Mouse (Mus musculus) forebrain, embryonic 13.5 days (tissue): Measurements from ENCODE around the gene Pld1. TPM values are rescaled to one million over a fixed set of nuclear protein-coding genes. Genes with fewer than 3 reads are reported as not detected.
"Not testable (repeated sequence)": the region's sequence is repeated elsewhere in the genome, so short reads cannot be mapped to it uniquely, and the experiment has no call there.

ENCODE experiments used
- ATAC-seq: fragments of 200-750 bp; cut with Nextera tagmentation; 2 replicates; pipeline ENCODE4 v1.8.0; 2017
- H3K27ac ChIP-seq: fragments of 300-500 bp; sonication (generic); 2 replicates; pipeline ENCODE4 v1.5.1; 2015; ENCODE audit warnings: inconsistent platforms, mild to moderate bottlenecking, moderate library complexity
- H3K27me3 ChIP-seq: fragments of 300-500 bp; sonication (generic); 2 replicates; pipeline ENCODE4 v1.6.1; 2015; ENCODE audit warnings: mild to moderate bottlenecking, inconsistent platforms
- H3K36me3 ChIP-seq: fragments of 300-500 bp; sonication (generic); 2 replicates; pipeline ENCODE4 v1.6.1; 2015; ENCODE audit warnings: mild to moderate bottlenecking, inconsistent platforms; ENCODE audit not compliant: poor library complexity, severe bottlenecking
- H3K4me1 ChIP-seq: fragments of 300-500 bp; sonication (generic); 2 replicates; pipeline ENCODE4 v1.6.1; 2015; ENCODE audit warnings: inconsistent platforms
- H3K4me2 ChIP-seq: fragments of 300-500 bp; sonication (generic); 2 replicates; pipeline ENCODE4 v1.6.1; 2015; ENCODE audit warnings: inconsistent platforms, mild to moderate bottlenecking, moderate library complexity
- H3K4me3 ChIP-seq: fragments of 300-500 bp; sonication (generic); 2 replicates; pipeline ENCODE4 v1.5.1; 2015; ENCODE audit warnings: mild to moderate bottlenecking, inconsistent platforms
- H3K9ac ChIP-seq: fragments of 300-500 bp; sonication (generic); 2 replicates; pipeline ENCODE4 v1.6.1; 2015; ENCODE audit warnings: mild to moderate bottlenecking, inconsistent platforms
- H3K9me3 ChIP-seq: fragments of 300-500 bp; sonication (generic); replicated peaks from 2 replicates; pipeline ENCODE4 v1.6.1; 2016; ENCODE audit warnings: inconsistent platforms
- WGBS: fragments of 180-500 bp; shearing (Covaris S2); methylation state at CpG from one replicate; pipeline ENCODE4 v1.1.7; 2015; 5-methylcytosine and 5-hydroxymethylcytosine counted together
- polyA plus RNA-seq: library from polyadenylated mRNA; unstranded; fragments of >200 nt; fragmentation: Nextera tagmentation; extraction: Ambion mirVana; gene quantifications from 2 replicates; pipeline ENCODE4 v1.2.1, GENCODE M21; 2015

Gene Pld1
- polyA plus RNA-seq, 1 experiment from 2014 or later, result 2.7 TPM

- ATAC-seq, result no peak
- Histone ChIP-seq H3K27ac (no peak overlapping the region), H3K27me3 (no peaks in the 10 kb centered on the region), H3K4me2 (no peak overlapping the region), H3K9me3 (no peaks in the 10 kb centered on the region; the same call in none of the 2 replicates), H3K36me3 (no peaks in the 10 kb centered on the region), H3K4me1 (no peaks in the 10 kb centered on the region), H3K4me3 (no peak overlapping the region), H3K9ac (no peak overlapping the region)
- WGBS, result 93% methylated on average over 14 of the region's 14 CpGs
Observed at GRCm38 (mm10) chr3:27918656-27919436, 19.6 kb upstream of the Pld1 start.

- Histone ChIP-seq H3K4me1 (no peaks in the 10 kb centered on the region), H3K4me3 (no peak overlapping the region), H3K4me2 (no peak overlapping the region), H3K9ac (no peak overlapping the region), H3K27ac (no peak overlapping the region), H3K27me3 (no peaks in the 10 kb centered on the region), H3K36me3 (no peaks in the 10 kb centered on the region), H3K9me3 (no peaks in the 10 kb centered on the region; the same call in none of the 2 replicates)
- WGBS, result 90% methylated on average over 11 of the region's 11 CpGs
- no peak for ATAC-seq
Observed at GRCm38 (mm10) chr3:27921268-27922020, 17.1 kb upstream of the Pld1 start.

GRCm38 (mm10) chr3:27924037-27924436, 14.5 kb upstream of the Pld1 start:
- no peaks in the 10 kb centered on the region for H3K36me3 ChIP-seq
- H3K4me2 ChIP-seq, result no peak overlapping the region
- no peak overlapping the region for H3K4me3 ChIP-seq
- H3K27me3 ChIP-seq, result no peaks in the 10 kb centered on the region
- 83% methylated on average over 3 of the region's 3 CpGs for WGBS
- no peak overlapping the region for H3K9ac ChIP-seq
- H3K4me1 ChIP-seq, result no peaks in the 10 kb centered on the region
- ATAC-seq, result no peak
- H3K27ac ChIP-seq, result no peak overlapping the region
- no peaks in the 10 kb centered on the region for H3K9me3 ChIP-seq

- Histone ChIP-seq H3K9ac (no peak overlapping the region), H3K27ac (no peak overlapping the region), H3K4me2 (no peak overlapping the region), H3K4me1 (no peaks in the 10 kb centered on the region), H3K36me3 (no peaks in the 10 kb centered on the region), H3K9me3 (no peaks in the 10 kb centered on the region), H3K27me3 (no peaks in the 10 kb centered on the region), H3K4me3 (no peak overlapping the region)
- WGBS, result 87% methylated on average over 4 of the region's 4 CpGs
- ATAC-seq, result no peak
Observed at GRCm38 (mm10) chr3:27929219-27929618, 9.3 kb upstream of the Pld1 start.

GRCm38 (mm10) chr3:27932391-27932790, 6.1 kb upstream of the Pld1 start:
- WGBS, result 92% methylated on average over 5 of the region's 5 CpGs
- Histone ChIP-seq H3K4me1 (no peaks in the 10 kb centered on the region), H3K27me3 (peaks cover under 1% of the 10 kb centered on the region; the same call in 1 of the 2 replicates), H3K4me2 (no peak overlapping the region), H3K27ac (no peak overlapping the region), H3K9ac (no peak overlapping the region), H3K9me3 (no peaks in the 10 kb centered on the region), H3K36me3 (no peaks in the 10 kb centered on the region), H3K4me3 (no peak overlapping the region)
- no peak for ATAC-seq

GRCm38 (mm10) chr3:27935644-27936043, 2.9 kb upstream of the Pld1 start:
- Histone ChIP-seq H3K4me3 (no peak overlapping the region), H3K9me3 (no peaks in the 10 kb centered on the region), H3K27me3 (peaks cover 20% of the 10 kb centered on the region), H3K4me2 (no peak overlapping the region), H3K27ac (no peak overlapping the region), H3K4me1 (peaks cover 15% of the 10 kb centered on the region), H3K9ac (no peak overlapping the region), H3K36me3 (no peaks in the 10 kb centered on the region)
- WGBS, result 68% methylated on average over 3 of the region's 3 CpGs
- no peak for ATAC-seq

DNA sequence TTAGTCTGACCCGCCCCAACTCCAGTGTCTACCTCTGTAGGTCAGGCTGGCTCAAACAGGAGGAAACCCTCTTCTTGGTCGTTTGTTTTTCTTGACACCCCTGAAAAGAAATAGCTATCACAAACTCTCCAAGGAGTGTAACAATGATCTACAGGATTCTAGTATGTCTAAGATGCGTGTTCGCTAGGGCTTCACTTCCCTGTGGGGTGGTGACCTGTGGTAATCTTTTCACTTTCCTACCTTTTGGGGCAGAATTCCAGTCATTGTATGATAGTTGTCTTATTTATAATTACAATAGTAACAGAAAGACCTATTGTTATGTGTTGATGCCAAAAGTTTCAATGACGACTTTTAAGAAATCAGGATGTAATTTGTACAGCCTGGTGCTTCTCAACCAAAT, 1.8 kb upstream of the Pld1 start:
- Histone ChIP-seq H3K36me3 (no peaks in the 10 kb centered on the region), H3K4me3 (no peak overlapping the region), H3K27ac (no peak overlapping the region), H3K4me1 (peaks cover 15% of the 10 kb centered on the region), H3K27me3 (peaks cover 20% of the 10 kb centered on the region), H3K4me2 (no peak overlapping the region), H3K9me3 (no peaks in the 10 kb centered on the region), H3K9ac (no peak overlapping the region)
- WGBS, result 84% methylated on average over 5 of the region's 5 CpGs
- no peak for ATAC-seq

GRCm38 (mm10) chr3:27937144-27938110, 1.1 kb upstream of the Pld1 start:
- Histone ChIP-seq H3K4me3 (no peak overlapping the region), H3K27me3 (peaks cover 20% of the 10 kb centered on the region), H3K4me1 (peaks cover 15% of the 10 kb centered on the region), H3K9me3 (no peaks in the 10 kb centered on the region), H3K36me3 (no peaks in the 10 kb centered on the region), H3K27ac (no peak overlapping the region), H3K4me2 (peak overlapping the region; percentile 100; the same call in 1 of the 2 replicates), H3K9ac (no peak overlapping the region)
- no peak for ATAC-seq
- 79% methylated on average over 13 of the region's 13 CpGs for WGBS

GRCm38 (mm10) chr3:27941634-27942033, 3.1 kb downstream of the Pld1 start:
- peaks cover 20% of the 10 kb centered on the region for H3K27me3 ChIP-seq
- no peaks in the 10 kb centered on the region for H3K9me3 ChIP-seq
- WGBS, result 90% methylated on average over 3 of the region's 3 CpGs

DNA sequence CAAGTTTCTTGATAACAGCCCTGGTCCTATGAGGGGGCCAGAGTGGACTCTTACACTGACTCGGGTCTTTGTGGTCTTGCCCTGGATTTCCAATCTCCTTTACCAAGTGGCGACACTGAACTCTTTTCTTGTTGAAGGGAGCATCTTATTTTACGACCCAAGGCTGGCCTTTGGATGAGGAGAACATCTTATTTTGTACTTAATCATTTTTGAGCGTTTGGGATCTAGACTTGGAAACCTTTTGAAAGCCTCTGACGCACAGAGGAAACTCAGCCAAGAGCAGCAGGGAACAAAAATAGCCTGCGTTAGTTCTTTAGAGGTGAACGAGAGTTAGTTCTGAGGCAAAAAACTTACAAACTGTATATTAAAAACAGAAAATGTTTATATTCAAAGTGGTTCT, 4.5 kb downstream of the Pld1 start:
- H3K4me1 ChIP-seq, result peaks cover 15% of the 10 kb centered on the region
- peaks cover 15% of the 10 kb centered on the region for H3K27me3 ChIP-seq
- no peaks in the 10 kb centered on the region for H3K9me3 ChIP-seq
- no peak overlapping the region for H3K27ac ChIP-seq
- no peak for ATAC-seq
- no peaks in the 10 kb centered on the region for H3K36me3 ChIP-seq
- H3K4me2 ChIP-seq, result no peak overlapping the region
- no peak overlapping the region for H3K9ac ChIP-seq
- H3K4me3 ChIP-seq, result no peak overlapping the region
- WGBS, result 86% methylated on average over 7 of the region's 7 CpGs

More at GRCm38 (mm10) chr3:27941634-27942033, 3.1 kb downstream of the Pld1 start:
- ATAC-seq, result no peak
- Histone ChIP-seq H3K4me2 (no peak overlapping the region), H3K4me1 (peaks cover 15% of the 10 kb centered on the region), H3K4me3 (no peak overlapping the region), H3K36me3 (no peaks in the 10 kb centered on the region), H3K27ac (no peak overlapping the region), H3K9ac (no peak overlapping the region)

DNA sequence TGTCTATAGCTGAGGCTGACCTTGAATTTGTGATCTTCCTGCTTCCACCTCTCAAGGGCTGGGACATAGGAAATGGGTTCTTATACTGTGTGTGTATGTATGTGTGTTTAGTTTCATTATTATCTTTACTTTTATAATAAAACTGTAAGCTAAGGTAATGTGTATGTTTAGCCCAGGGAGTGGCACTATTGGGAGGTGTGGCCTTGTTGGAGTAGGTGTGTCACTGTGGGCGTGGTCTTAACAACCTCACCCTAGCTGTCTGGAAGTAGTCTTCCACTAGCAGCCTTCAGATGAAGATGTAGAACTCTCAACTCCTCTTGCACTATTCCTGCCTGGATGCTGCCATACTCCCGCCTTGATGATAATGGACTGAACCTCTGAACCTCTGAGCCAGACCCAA, 6.9 kb downstream of the Pld1 start:
- H3K27me3 ChIP-seq, H3K27ac ChIP-seq, H3K4me2 ChIP-seq, ATAC-seq, H3K9ac ChIP-seq, H3K36me3 ChIP-seq, H3K4me1 ChIP-seq, H3K4me3 ChIP-seq, H3K9me3 ChIP-seq: not testable (repeated sequence)
- 78% methylated on average over 2 of the region's 2 CpGs for WGBS
